Mouse (Mus musculus): ENCODE measurements around the gene Ttc39a. TPM values are rescaled to one million over a fixed set of nuclear protein-coding genes. Genes with fewer than 3 reads are reported as not detected.
"Not testable (repeated sequence)": the region's sequence is repeated elsewhere in the genome, so short reads cannot be mapped to it uniquely, and the experiment has no call there.

Ttc39a gene
- polyA plus RNA-seq, 1 experiment from 2014 or later, result 12.0 TPM

DNA sequence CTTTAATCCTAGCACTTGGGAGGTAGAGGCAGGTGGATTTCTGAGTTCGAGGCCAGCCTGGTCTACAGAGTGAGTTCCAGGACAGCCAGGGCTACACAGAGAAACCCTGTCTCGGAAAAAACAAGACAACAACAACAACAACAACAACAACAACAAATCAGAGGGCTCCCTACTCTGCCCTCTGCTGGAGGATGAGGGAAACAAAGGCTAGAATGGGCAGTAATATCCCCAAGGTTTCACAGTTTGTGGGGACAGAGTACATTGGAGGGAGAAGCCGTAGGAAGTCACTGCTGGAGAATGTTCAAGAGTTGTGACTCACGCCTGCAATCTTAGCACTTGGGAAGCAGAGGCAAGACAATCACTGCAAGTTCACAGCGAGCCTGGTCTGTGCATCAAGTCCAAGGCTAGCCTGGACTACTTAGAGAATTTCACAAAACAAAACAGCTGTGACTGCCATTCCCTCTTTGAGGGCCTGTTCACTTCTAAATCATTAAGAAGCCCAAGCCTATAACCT, 5.2 kb upstream of the Ttc39a start:
- H3K4me1 ChIP-seq (replicated peaks; ENCODE audit: control insufficient read depth, insufficient read depth, low read length), result peaks cover 6% of the 10 kb centered on the region
- no peak overlapping the region for H3K27ac ChIP-seq (ENCODE audit: low read depth, low read length)
- H3K36me3 ChIP-seq (ENCODE audit: control insufficient read depth, insufficient read depth, low read length), result peaks cover 11% of the 10 kb centered on the region
- ATAC-seq (replicated peaks; ENCODE audit: low FRiP score) (no peak), DNase-seq (ENCODE audit: low spot score) (no peak)
- 65% methylated on average over 5 of the region's 5 CpGs for WGBS
- no peaks in the 10 kb centered on the region for H3K9me3 ChIP-seq (ENCODE audit: control insufficient read depth, low read length)
- H3K27me3 ChIP-seq (replicated peaks; ENCODE audit: control insufficient read depth, insufficient read depth, low read length), result no peaks in the 10 kb centered on the region
- H3K4me2 ChIP-seq, result no peak overlapping the region
- no peak overlapping the region for H3K4me3 ChIP-seq (ENCODE audit: low read depth, low read length)
- H3K9ac ChIP-seq (ENCODE audit: low read depth, low read length), result no peak overlapping the region

DNA sequence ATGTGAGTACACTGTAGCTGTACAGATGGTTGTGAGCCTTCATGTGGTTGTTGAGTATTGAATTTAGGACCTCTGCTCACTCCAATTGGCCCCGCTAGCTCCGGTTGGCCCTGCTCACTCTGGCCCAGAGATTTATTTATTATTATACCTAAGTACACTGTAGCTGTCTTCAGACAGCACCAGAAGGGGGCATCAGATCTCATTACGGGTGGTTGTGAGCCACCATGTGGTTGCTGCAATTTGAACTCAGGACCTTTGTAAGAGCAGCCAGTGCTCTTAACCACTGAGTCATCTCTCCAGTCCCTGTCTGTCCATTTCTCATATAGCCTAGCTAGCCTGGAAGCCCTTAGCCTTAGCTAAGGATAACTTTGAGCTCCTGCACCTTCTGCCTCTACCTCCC, 1.5 kb upstream of the Ttc39a start:
- Histone ChIP-seq H3K4me2 (peak overlapping the region; percentile 99), H3K4me1 (replicated peaks; ENCODE audit: control insufficient read depth, insufficient read depth, low read length) (peaks cover 27% of the 10 kb centered on the region), H3K9ac (ENCODE audit: low read depth, low read length) (peak overlapping the region; percentile 84; the same call in 1 of the 2 replicates), H3K27ac (ENCODE audit: low read depth, low read length) (peak overlapping the region; percentile 87; the same call in 1 of the 2 replicates), H3K36me3 (ENCODE audit: control insufficient read depth, insufficient read depth, low read length) (peaks cover 11% of the 10 kb centered on the region), H3K4me3 (ENCODE audit: low read depth, low read length) (peak overlapping the region; percentile 71)
- DNase-seq (ENCODE audit: low spot score); ATAC-seq (replicated peaks; ENCODE audit: low FRiP score); H3K27me3 ChIP-seq (replicated peaks; ENCODE audit: control insufficient read depth, insufficient read depth, low read length); H3K9me3 ChIP-seq (ENCODE audit: control insufficient read depth, low read length): not testable (repeated sequence)
- 81% methylated on average over 3 of the region's 3 CpGs for WGBS

DNA sequence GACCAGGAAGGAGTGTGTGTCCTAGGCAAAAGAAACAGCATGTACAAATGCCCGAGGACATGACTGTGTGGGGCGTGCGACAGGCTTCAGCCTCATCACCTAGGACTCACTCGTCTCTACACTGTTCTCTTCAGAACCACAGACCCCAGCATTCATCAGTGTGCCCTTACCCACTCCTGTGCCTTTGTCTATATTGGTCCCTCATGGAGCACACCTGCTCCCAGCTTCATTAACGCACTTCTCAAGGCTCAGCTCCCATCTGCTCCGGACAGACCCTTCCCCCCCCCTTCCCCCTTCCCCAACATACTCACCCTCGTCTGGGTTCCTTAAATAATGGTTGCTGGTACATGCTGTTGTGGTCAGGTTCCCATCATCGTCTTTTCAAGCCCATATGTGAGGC, 1.0 kb upstream of the Ttc39a start:
- Histone ChIP-seq H3K4me3 (ENCODE audit: low read depth, low read length) (peak overlapping the region; percentile 71), H3K36me3 (ENCODE audit: control insufficient read depth, insufficient read depth, low read length) (peaks cover 11% of the 10 kb centered on the region), H3K9me3 (ENCODE audit: control insufficient read depth, low read length) (no peaks in the 10 kb centered on the region), H3K27ac (ENCODE audit: low read depth, low read length) (peak overlapping the region; percentile 87), H3K4me2 (peak overlapping the region; percentile 99), H3K27me3 (replicated peaks; ENCODE audit: control insufficient read depth, insufficient read depth, low read length) (no peaks in the 10 kb centered on the region), H3K4me1 (replicated peaks; ENCODE audit: control insufficient read depth, insufficient read depth, low read length) (peaks cover 32% of the 10 kb centered on the region), H3K9ac (ENCODE audit: low read depth, low read length) (peak overlapping the region; percentile 84)
- ATAC-seq (replicated peaks; ENCODE audit: low FRiP score) (0 out of 2 replicates have a peak, but pooled peaks have one; percentile 11), DNase-seq (ENCODE audit: low spot score) (no peak)
- WGBS, result 63% methylated on average over 8 of the region's 8 CpGs

DNA sequence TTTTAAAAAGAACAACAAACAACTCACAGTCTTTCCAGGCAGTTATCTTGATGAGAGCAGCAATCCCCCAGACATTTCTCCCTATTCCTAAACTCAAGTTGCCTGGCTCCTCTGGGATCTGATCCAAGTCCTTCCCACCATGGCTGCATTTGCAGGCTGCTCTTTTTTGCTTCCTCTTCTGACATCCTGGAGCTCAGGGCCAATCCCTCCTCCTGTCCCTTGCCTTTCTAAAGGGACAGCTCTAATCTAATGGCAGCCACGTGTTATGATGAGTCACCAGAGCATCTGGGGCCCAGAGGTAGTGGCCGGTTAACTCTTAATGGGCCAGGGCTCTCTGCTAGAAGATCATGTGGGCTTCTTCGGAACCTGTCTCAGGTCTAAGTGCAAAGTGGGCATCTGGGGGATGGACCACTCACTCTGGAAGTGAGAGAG, 353 bp upstream of the Ttc39a start:
- 3% methylated on average over 3 of the region's 3 CpGs for WGBS
- Histone ChIP-seq H3K4me2 (peak overlapping the region; percentile 99), H3K36me3 (ENCODE audit: control insufficient read depth, insufficient read depth, low read length) (peaks cover 11% of the 10 kb centered on the region), H3K9me3 (ENCODE audit: control insufficient read depth, low read length) (no peaks in the 10 kb centered on the region), H3K9ac (ENCODE audit: low read depth, low read length) (peak overlapping the region; percentile 84), H3K27me3 (replicated peaks; ENCODE audit: control insufficient read depth, insufficient read depth, low read length) (no peaks in the 10 kb centered on the region), H3K4me1 (replicated peaks; ENCODE audit: control insufficient read depth, insufficient read depth, low read length) (peaks cover 37% of the 10 kb centered on the region), H3K4me3 (ENCODE audit: low read depth, low read length) (peak overlapping the region; percentile 71), H3K27ac (ENCODE audit: low read depth, low read length) (peak overlapping the region; percentile 87)
- peak; percentile 73 for DNase-seq (ENCODE audit: low spot score)
- ATAC-seq (replicated peaks; ENCODE audit: low FRiP score), result peak; percentile 79

DNA sequence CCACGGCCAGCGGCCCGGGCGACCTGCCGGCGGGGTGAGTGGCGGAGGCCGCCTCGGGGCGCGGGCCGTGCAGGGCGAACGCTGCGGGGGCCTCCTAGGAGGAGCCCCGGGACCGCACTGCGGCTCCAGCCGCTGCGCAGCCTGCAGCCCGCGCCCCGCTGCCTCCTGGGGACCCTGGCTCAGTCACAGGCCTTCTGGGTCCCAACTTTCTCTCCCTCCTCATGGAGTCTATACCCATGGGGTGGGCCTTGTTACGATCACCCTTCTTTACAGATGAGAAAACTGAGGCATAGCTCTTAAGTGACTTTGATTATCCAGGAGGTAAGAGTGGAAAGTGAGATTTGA, 725 bp downstream of the Ttc39a start:
- no peaks in the 10 kb centered on the region for H3K9me3 ChIP-seq (ENCODE audit: control insufficient read depth, low read length)
- 2% methylated on average over 24 of the region's 24 CpGs for WGBS
- peak overlapping the region; percentile 99 for H3K4me2 ChIP-seq
- peak overlapping the region; percentile 87 for H3K27ac ChIP-seq (ENCODE audit: low read depth, low read length)
- peak overlapping the region; percentile 71 for H3K4me3 ChIP-seq (ENCODE audit: low read depth, low read length)
- H3K9ac ChIP-seq (ENCODE audit: low read depth, low read length), result peak overlapping the region; percentile 84
- DNase-seq (ENCODE audit: low spot score), result no peak
- H3K4me1 ChIP-seq (replicated peaks; ENCODE audit: control insufficient read depth, insufficient read depth, low read length), result peaks cover 48% of the 10 kb centered on the region
- ATAC-seq (replicated peaks; ENCODE audit: low FRiP score), result no peak
- H3K36me3 ChIP-seq (ENCODE audit: control insufficient read depth, insufficient read depth, low read length), result peaks cover 11% of the 10 kb centered on the region
- H3K27me3 ChIP-seq (replicated peaks; ENCODE audit: control insufficient read depth, insufficient read depth, low read length), result no peaks in the 10 kb centered on the region

DNA sequence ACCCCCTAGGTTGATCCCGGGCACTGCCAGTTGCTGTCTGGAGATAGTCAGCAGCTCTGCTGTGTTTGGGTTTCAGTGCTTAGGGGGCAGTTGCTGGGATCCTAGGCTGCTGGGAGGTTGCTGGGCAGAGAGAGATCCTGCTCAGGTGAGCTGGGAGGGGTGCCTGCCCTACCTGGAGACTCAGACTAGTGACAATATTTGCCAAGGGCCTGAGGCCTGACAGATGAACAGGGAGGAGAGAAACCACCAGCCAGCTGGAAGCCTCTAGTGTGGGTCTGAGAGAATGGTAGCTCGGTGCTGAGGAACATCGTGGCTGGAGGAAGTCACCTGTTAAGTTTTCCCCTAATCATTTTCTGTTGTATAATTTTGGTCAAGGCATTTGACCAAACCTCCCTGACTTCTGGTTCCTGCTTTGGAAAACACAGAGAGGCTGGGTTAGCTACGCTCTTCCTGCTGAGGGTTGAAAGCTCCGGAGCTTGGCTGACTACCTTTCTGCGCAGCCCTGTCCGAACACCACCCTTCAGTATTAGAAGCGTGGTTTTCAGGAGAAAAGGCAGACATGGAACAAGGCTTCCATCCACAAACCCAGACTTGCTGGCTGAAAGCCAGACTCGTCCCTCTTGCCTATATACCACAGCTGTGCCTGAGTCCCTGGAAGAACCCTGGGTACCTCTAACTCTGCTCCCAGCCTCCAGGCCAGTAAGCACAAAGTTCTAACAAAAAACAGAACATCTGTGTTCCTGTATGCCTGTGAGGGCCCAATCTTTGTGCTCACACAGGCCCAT, 1.5 kb downstream of the Ttc39a start:
- Histone ChIP-seq H3K27ac (ENCODE audit: low read depth, low read length) (peak overlapping the region; percentile 87), H3K4me1 (replicated peaks; ENCODE audit: control insufficient read depth, insufficient read depth, low read length) (peaks cover 51% of the 10 kb centered on the region), H3K4me2 (peak overlapping the region; percentile 99), H3K9me3 (ENCODE audit: control insufficient read depth, low read length) (no peaks in the 10 kb centered on the region), H3K36me3 (ENCODE audit: control insufficient read depth, insufficient read depth, low read length) (peaks cover 10% of the 10 kb centered on the region), H3K4me3 (ENCODE audit: low read depth, low read length) (peak overlapping the region; percentile 71), H3K9ac (ENCODE audit: low read depth, low read length) (peak overlapping the region; percentile 84), H3K27me3 (replicated peaks; ENCODE audit: control insufficient read depth, insufficient read depth, low read length) (no peaks in the 10 kb centered on the region)
- DNase-seq (ENCODE audit: low spot score) (no peak), ATAC-seq (replicated peaks; ENCODE audit: low FRiP score) (no peak)
- WGBS, result 80% methylated on average over 9 of the region's 9 CpGs

DNA sequence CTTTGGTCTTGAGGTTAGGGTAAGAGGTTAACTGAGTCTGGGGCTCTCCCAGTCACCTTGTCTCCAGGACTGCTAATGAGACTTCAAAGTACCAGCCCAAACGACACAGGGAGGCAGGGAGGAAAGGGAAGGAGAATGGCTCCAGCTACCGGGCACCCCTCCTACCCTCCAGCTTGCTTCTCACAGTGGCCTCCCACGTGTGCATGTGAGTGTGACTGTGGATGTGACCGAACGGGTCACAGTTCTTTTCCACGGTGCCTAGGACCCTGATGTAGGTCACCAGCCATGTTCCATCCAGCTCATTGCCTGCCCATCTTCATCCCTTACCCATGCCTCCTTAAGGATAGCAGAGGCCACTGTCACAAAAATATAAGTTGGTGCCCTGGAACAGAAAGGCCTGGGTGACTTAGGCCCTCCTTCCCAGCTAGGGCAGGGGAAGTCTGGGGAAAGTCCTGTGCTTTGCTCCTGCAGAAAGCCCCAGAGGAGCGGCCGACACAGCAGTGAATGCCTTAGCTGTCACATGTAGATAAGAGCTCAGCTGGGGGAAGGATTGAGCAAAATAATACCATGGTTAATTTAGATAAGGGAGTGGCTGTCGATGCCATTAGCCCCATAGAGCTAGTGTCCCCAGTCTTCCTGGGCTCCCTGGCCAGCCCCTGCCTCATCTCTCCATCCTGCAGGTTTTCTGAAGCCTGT, 4.4 kb downstream of the Ttc39a start:
- H3K27ac ChIP-seq (ENCODE audit: low read depth, low read length), result peak overlapping the region; percentile 98
- H3K4me1 ChIP-seq (replicated peaks; ENCODE audit: control insufficient read depth, insufficient read depth, low read length), result peaks cover 53% of the 10 kb centered on the region
- DNase-seq (ENCODE audit: low spot score) (peak; percentile 55), ATAC-seq (replicated peaks; ENCODE audit: low FRiP score) (peak; percentile 89)
- H3K36me3 ChIP-seq (ENCODE audit: control insufficient read depth, insufficient read depth, low read length), result no peaks in the 10 kb centered on the region
- H3K9ac ChIP-seq (ENCODE audit: low read depth, low read length), result peak overlapping the region; percentile 63
- peak overlapping the region; percentile 13; the same call in 1 of the 2 replicates for H3K4me3 ChIP-seq (ENCODE audit: low read depth, low read length)
- peak overlapping the region; percentile 67 for H3K4me2 ChIP-seq
- 39% methylated on average over 9 of the region's 9 CpGs for WGBS
- no peaks in the 10 kb centered on the region for H3K27me3 ChIP-seq (replicated peaks; ENCODE audit: control insufficient read depth, insufficient read depth, low read length)
- no peaks in the 10 kb centered on the region for H3K9me3 ChIP-seq (ENCODE audit: control insufficient read depth, low read length)

DNA sequence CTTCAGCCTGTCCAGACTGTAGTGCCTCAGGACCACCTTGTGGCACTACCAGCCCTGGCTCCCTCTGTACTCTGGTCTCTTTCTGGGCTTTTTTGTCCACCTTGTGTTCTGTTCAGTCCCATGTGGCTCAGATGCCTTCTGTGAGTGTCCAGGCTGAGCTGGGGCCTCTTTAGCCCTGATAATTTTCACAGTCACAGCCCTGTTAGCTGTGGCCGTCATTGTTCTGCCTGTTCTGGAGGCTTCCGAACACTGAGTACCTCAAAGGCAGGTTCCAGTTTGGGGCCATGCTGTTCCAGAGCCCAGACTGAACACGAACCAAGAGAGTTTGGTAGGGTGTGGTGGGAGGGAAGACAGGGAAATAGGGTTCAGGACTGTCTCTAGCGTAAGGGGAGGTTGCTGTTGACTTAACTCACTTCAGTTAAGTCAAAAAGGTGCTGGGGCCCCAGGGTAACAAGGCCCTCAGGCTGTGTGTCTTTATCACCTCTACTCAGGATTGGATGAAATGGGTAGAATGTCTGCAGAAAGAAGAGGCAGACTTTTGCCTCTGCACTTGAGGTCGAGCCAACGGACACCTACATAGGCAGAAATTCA, 5.0 kb downstream of the Ttc39a start:
- DNase-seq (ENCODE audit: low spot score), result no peak
- WGBS, result 47% methylated on average over 6 of the region's 6 CpGs

More for the DNA sequence above, 5.0 kb downstream of the Ttc39a start:
- peak overlapping the region; percentile 13; the same call in 1 of the 2 replicates for H3K4me3 ChIP-seq (ENCODE audit: low read depth, low read length)
- peak overlapping the region; percentile 98 for H3K27ac ChIP-seq (ENCODE audit: low read depth, low read length)
- peak overlapping the region; percentile 67 for H3K4me2 ChIP-seq
- no peaks in the 10 kb centered on the region for H3K9me3 ChIP-seq (ENCODE audit: control insufficient read depth, low read length)
- H3K4me1 ChIP-seq (replicated peaks; ENCODE audit: control insufficient read depth, insufficient read depth, low read length), result peaks cover 50% of the 10 kb centered on the region
- peak; percentile 70 for ATAC-seq (replicated peaks; ENCODE audit: low FRiP score)
- peak overlapping the region; percentile 61 for H3K9ac ChIP-seq (ENCODE audit: low read depth, low read length)
- H3K36me3 ChIP-seq (ENCODE audit: control insufficient read depth, insufficient read depth, low read length), result no peaks in the 10 kb centered on the region
- no peaks in the 10 kb centered on the region for H3K27me3 ChIP-seq (replicated peaks; ENCODE audit: control insufficient read depth, insufficient read depth, low read length)

Measured in liver, embryonic 11.5 days (tissue).